Mouse (Mus musculus) intestine, postnatal 0 days (tissue): ENCODE measurements around the gene Smox. TPM values are rescaled to one million over a fixed set of nuclear protein-coding genes. Genes with fewer than 3 reads are reported as not detected.

Experiments
- ATAC-seq: fragments of 200-750 bp; cut with Nextera tagmentation; 2 replicates; pipeline ENCODE4 v1.8.0; 2017; ENCODE audit warnings: mild to moderate bottlenecking, moderate TSS enrichment, moderate library complexity
- H3K27ac ChIP-seq: fragments of 300-500 bp; sonication (generic); 2 replicates; pipeline ENCODE4 v1.5.1; 2014; ENCODE audit warnings: mild to moderate bottlenecking, low read depth, low read length, moderate library complexity
- H3K27me3 ChIP-seq: fragments of 300-500 bp; sonication (generic); replicated peaks from 2 replicates; pipeline ENCODE4 v1.6.1; 2014; ENCODE audit warnings: low read length, mixed read lengths; ENCODE audit not compliant: control insufficient read depth, insufficient read depth
- H3K36me3 ChIP-seq: fragments of 300-500 bp; sonication (generic); 2 replicates; pipeline ENCODE4 v1.6.1; 2014; ENCODE audit warnings: mild to moderate bottlenecking, moderate library complexity; ENCODE audit not compliant: control insufficient read depth, insufficient read depth
- H3K4me1 ChIP-seq: fragments of 300-500 bp; sonication (generic); replicated peaks from 2 replicates; pipeline ENCODE4 v1.6.1; 2014; ENCODE audit warnings: antibody characterized with exemption, low read length, mixed read lengths; ENCODE audit not compliant: control insufficient read depth, insufficient read depth
- H3K4me2 ChIP-seq: fragments of 300-500 bp; sonication (generic); replicated peaks from 2 replicates; pipeline ENCODE4 v1.6.1; 2014; ENCODE audit warnings: low read depth, mild to moderate bottlenecking, moderate library complexity
- H3K4me3 ChIP-seq: fragments of 300-500 bp; sonication (generic); 2 replicates; pipeline ENCODE4 v1.5.1; 2014; ENCODE audit warnings: low read depth, low read length
- H3K9ac ChIP-seq: fragments of 300-500 bp; sonication (generic); 2 replicates; pipeline ENCODE4 v1.6.1; 2014; ENCODE audit warnings: mild to moderate bottlenecking, low read depth, low read length
- H3K9me3 ChIP-seq: fragments of 300-500 bp; sonication (generic); 2 replicates; pipeline ENCODE4 v1.6.1; 2016; ENCODE audit warnings: mixed run types; ENCODE audit not compliant: control insufficient read depth
- CTCF ChIP-seq: sonication (generic); IDR thresholded peaks from 2 replicates; pipeline ENCODE4 v1.5.1; 2016; ENCODE audit warnings: low read depth, mild to moderate bottlenecking, control low read depth, antibody characterized with exemption, moderate library complexity
- WGBS: fragments of 180-500 bp; shearing (Covaris S2); extraction: QIAGEN DNeasy Blood & Tissue Kit; methylation state at CpG from one replicate; pipeline ENCODE4 v1.1.7; 2014; 5-methylcytosine and 5-hydroxymethylcytosine counted together
- polyA plus RNA-seq: library from polyadenylated mRNA; unstranded; fragments of >200 nt; fragmentation: Nextera tagmentation; extraction: Ambion mirVana; gene quantifications from 2 replicates; pipeline ENCODE4 v1.2.1, GENCODE M21; 2015

Smox gene
- polyA plus RNA-seq, 1 experiment from 2014 or later = 19.9 TPM

- H3K27me3 ChIP-seq = peaks cover 54% of the 10 kb centered on the region
- 8% methylated on average over 33 of the region's 33 CpGs for WGBS
- no peak for TF ChIP-seq CTCF
- no peaks in the 10 kb centered on the region for H3K9me3 ChIP-seq
- no peak overlapping the region for H3K9ac ChIP-seq
- peak overlapping the region; percentile 69 for H3K4me2 ChIP-seq
- no peaks in the 10 kb centered on the region for H3K4me1 ChIP-seq
- peak overlapping the region; percentile 40 for H3K4me3 ChIP-seq
- no peaks in the 10 kb centered on the region for H3K36me3 ChIP-seq
- no peak overlapping the region for H3K27ac ChIP-seq
- ATAC-seq = no peak
Observed at GRCm38 (mm10) chr2:131561344-131561870, 70.1 kb downstream of the Smox start.

GRCm38 (mm10) chr2:131561891-131562585 is 70.7 kb downstream of the Smox start, which contains the start of gene Adra1d:
Gene Adra1d, minus strand, starts transcription at chr2:131562283.
- peak within 1 kb of the TSS; percentile 69 for H3K4me2 ChIP-seq
- H3K4me3 ChIP-seq = peak within 1 kb of the TSS; percentile 40
- H3K4me1 ChIP-seq = no peaks in the 10 kb centered on the region
- WGBS = 2% methylated on average over 64 of the region's 82 CpGs
- H3K36me3 ChIP-seq = no peaks in the 10 kb centered on the region
- H3K27me3 ChIP-seq = peaks cover 54% of the 10 kb centered on the region
- TF ChIP-seq CTCF = no peak
- no peak for ATAC-seq
- no peaks in the 10 kb centered on the region for H3K9me3 ChIP-seq
- no peak within 1 kb of the TSS for H3K27ac ChIP-seq
- H3K9ac ChIP-seq = no peak within 1 kb of the TSS

- Histone ChIP-seq H3K9me3 (no peaks in the 10 kb centered on the region), H3K27me3 (peaks cover 50% of the 10 kb centered on the region), H3K4me2 (peak overlapping the region; percentile 69), H3K36me3 (no peaks in the 10 kb centered on the region), H3K4me1 (no peaks in the 10 kb centered on the region), H3K27ac (no peak overlapping the region), H3K4me3 (peak overlapping the region; percentile 40), H3K9ac (no peak overlapping the region)
- ATAC-seq = 0 out of 2 replicates have a peak, but pooled peaks have one; percentile 25
- under 1% methylated on average over 25 of the region's 30 CpGs for WGBS
- peak; percentile 70 for TF ChIP-seq CTCF
Observed at GRCm38 (mm10) chr2:131562586-131563122, 71.4 kb downstream of the Smox start.

Other genes starting within 250 kb of the Smox start
- 32.4 and 35.1 TPM in 2 replicates for gene Pank2, start 229.0 kb upstream of the Smox start, polyA plus RNA-seq
- 1.1 and 1.4 TPM in 2 replicates for gene Rnf24, start 138.6 kb upstream of the Smox start, polyA plus RNA-seq
- gene Adra1d, start 70.8 kb downstream of the Smox start, polyA plus RNA-seq = 0.05 TPM in 1 of 2 replicates, not detected in the other